Mouse (Mus musculus) erythroblast, adult 5-6 weeks (primary cell): ENCODE data around the gene Mdm2. TPM values are rescaled to one million over a fixed set of nuclear protein-coding genes. Genes with fewer than 3 reads are reported as not detected.
A peak's percentile ranks its signal among the peaks of the same experiment; 100 is the strongest.
"Not testable (repeated sequence)": the region's sequence is repeated elsewhere in the genome, so short reads cannot be mapped to it uniquely, and the experiment has no call there.

ENCODE experiments used
- ATAC-seq: replicated peaks from 2 replicates; pipeline ENCODE4 v1.8.0; 2016; ENCODE audit warnings: moderate number of reproducible peaks, mild to moderate bottlenecking, moderate TSS enrichment, inconsistent platforms; ENCODE audit not compliant: poor library complexity, low FRiP score, severe bottlenecking
- total RNA-seq, 2 experiments: library from RNA; stranded (forward) in 1 of 2; stranded (reverse) in 1 of 2; fragments of 150-400 nt in 1 of 2; fragments of 200-764, 138-1000 nt in 1 of 2; gene quantifications; 2 replicates each; pipeline versions ENCODE4 v1.2.3 to v1.2.4; 2015 to 2017; ENCODE audit warnings: low replicate concordance in 2 of 2

Gene Mdm2
- total RNA-seq, 2 experiments from 2014 or later, result 28.7 to 29.8 TPM

GRCm38 (mm10) chr10:117735396-117735795 is 24.8 kb upstream of the Mdm2 start:
- not testable (repeated sequence) for ATAC-seq

GRCm38 (mm10) chr10:117734104-117734852 is 23.7 kb upstream of the Mdm2 start:
- not testable (repeated sequence) for ATAC-seq

- not testable (repeated sequence) for ATAC-seq
Measured at GRCm38 (mm10) chr10:117733626-117734025, 23.1 kb upstream of the Mdm2 start.

GRCm38 (mm10) chr10:117732962-117733592 is 22.5 kb upstream of the Mdm2 start:
- no peak for ATAC-seq

GRCm38 (mm10) chr10:117732184-117732583 is 21.6 kb upstream of the Mdm2 start:
- ATAC-seq, result peak; percentile 86

GRCm38 (mm10) chr10:117731244-117732101 is 20.9 kb upstream of the Mdm2 start:
- ATAC-seq, result peak; percentile 69

- no peak for ATAC-seq
Measured at GRCm38 (mm10) chr10:117730637-117731203, 20.2 kb upstream of the Mdm2 start.

GRCm38 (mm10) chr10:117730140-117730539 is 19.6 kb upstream of the Mdm2 start:
- no peak for ATAC-seq

- ATAC-seq, result no peak
Measured at GRCm38 (mm10) chr10:117729139-117729814, 18.7 kb upstream of the Mdm2 start.

GRCm38 (mm10) chr10:117728574-117728973 is 18.0 kb upstream of the Mdm2 start:
- no peak for ATAC-seq

GRCm38 (mm10) chr10:117727518-117728110 is 17.1 kb upstream of the Mdm2 start:
- ATAC-seq, result no peak

GRCm38 (mm10) chr10:117726888-117727385 is 16.4 kb upstream of the Mdm2 start:
- no peak for ATAC-seq

GRCm38 (mm10) chr10:117726350-117726749 is 15.8 kb upstream of the Mdm2 start:
- no peak for ATAC-seq

- ATAC-seq, result no peak
Measured at GRCm38 (mm10) chr10:117725671-117726070, 15.1 kb upstream of the Mdm2 start.

GRCm38 (mm10) chr10:117724804-117725361 is 14.3 kb upstream of the Mdm2 start:
- no peak for ATAC-seq

GRCm38 (mm10) chr10:117724136-117724718 is 13.7 kb upstream of the Mdm2 start:
- ATAC-seq, result no peak

GRCm38 (mm10) chr10:117718161-117719119 is 7.9 kb upstream of the Mdm2 start:
- no peak for ATAC-seq
